Mouse (Mus musculus) MEL (cell line): ENCODE measurements at regions not wholly inside any gene's neighbourhood (a gene's known extent, or its start where the extent isn't known, plus 50 kb on each side); places are given as distances from the start of the nearest gene placed in this dataset.

ENCODE experiments used
- DNase-seq: peaks from one replicate; pipeline ENCODE4 v3.0.0; 2011; ENCODE audit warnings: low read depth, low spot score
- H3K27ac ChIP-seq: 2 replicates; pipeline ENCODE4 v1.5.1; 2012; ENCODE audit warnings: low read depth, mild to moderate bottlenecking, control low read depth, low read length, moderate library complexity; ENCODE audit not compliant: control insufficient read depth
- H3K27me3 ChIP-seq, 2 experiments: fragments of 150-350 bp in 1 of 2; sonication (generic) in 1 of 2; 2 replicates each; pipeline ENCODE4 v1.6.1; 2012; ENCODE audit warnings: low read length in 2 of 2, mild to moderate bottlenecking in 2 of 2, improper control_type of control experiment in 1 of 2, moderate library complexity in 1 of 2; ENCODE audit not compliant: insufficient read depth in 2 of 2, control insufficient read depth in 1 of 2
- H3K36me3 ChIP-seq, 2 experiments: 2 replicates each; pipeline ENCODE4 v1.6.1; 2012 to 2014; ENCODE audit warnings: low read length in 2 of 2, improper control_type of control experiment in 1 of 2, inconsistent platforms in 1 of 2, mild to moderate bottlenecking in 1 of 2; ENCODE audit not compliant: insufficient read depth in 2 of 2, control insufficient read depth in 1 of 2
- H3K4me1 ChIP-seq, 2 experiments: fragments of 150-350 bp in 1 of 2; sonication (generic) in 1 of 2; 2 replicates each; pipeline ENCODE4 v1.6.1; 2012; ENCODE audit warnings: low read length in 2 of 2, improper control_type of control experiment in 1 of 2, mild to moderate bottlenecking in 1 of 2; ENCODE audit not compliant: insufficient read depth in 2 of 2, control insufficient read depth in 1 of 2
- H3K4me3 ChIP-seq, 2 experiments: fragments of 150-350 bp in 1 of 2; sonication (generic) in 1 of 2; 2 replicates each; pipeline ENCODE4 v1.5.1; 2012; ENCODE audit warnings: low read depth in 2 of 2, low read length in 2 of 2, mild to moderate bottlenecking in 2 of 2, moderate library complexity in 2 of 2, control low read depth in 1 of 2, improper control_type of control experiment in 1 of 2; ENCODE audit not compliant: control insufficient read depth in 1 of 2, insufficient read depth in 1 of 2
- H3K79me2 ChIP-seq: 2 replicates; pipeline ENCODE4 v1.6.1; 2012; ENCODE audit warnings: mild to moderate bottlenecking, low read length, moderate library complexity; ENCODE audit not compliant: control insufficient read depth, poor library complexity, insufficient read depth
- H3K9ac ChIP-seq: 2 replicates; pipeline ENCODE4 v1.6.1; 2012; ENCODE audit warnings: low read depth, mild to moderate bottlenecking, control low read depth, low read length, moderate library complexity; ENCODE audit not compliant: control insufficient read depth, poor library complexity, severe bottlenecking
- H3K9me3 ChIP-seq: fragments of 150-350 bp; sonication (generic); replicated peaks from 2 replicates; pipeline ENCODE4 v1.6.1; 2012; ENCODE audit warnings: mild to moderate bottlenecking, low read length, improper control_type of control experiment, moderate library complexity; ENCODE audit not compliant: insufficient read depth
- BHLHE40 ChIP-seq: IDR thresholded peaks from 2 replicates; pipeline ENCODE4 v1.6.1; 2012; ENCODE audit warnings: low read depth, mild to moderate bottlenecking, inconsistent platforms, low read length, improper control_type of control experiment, borderline replicate concordance
- CTCF ChIP-seq, 3 experiments: IDR thresholded peaks in 2 of 3; conservative IDR thresholded peaks in 1 of 3; 2 replicates each; pipeline ENCODE4 v1.5.1; 2011 to 2012; ENCODE audit warnings: low read length in 3 of 3, low read depth in 2 of 3, mild to moderate bottlenecking in 2 of 3, improper control_type of control experiment in 1 of 3, inconsistent platforms in 1 of 3, mixed read lengths in 1 of 3, moderate library complexity in 1 of 3; ENCODE audit not compliant: control insufficient read depth in 1 of 3, insufficient read depth in 1 of 3, poor library complexity in 1 of 3, severe bottlenecking in 1 of 3
- E2F4 ChIP-seq: IDR thresholded peaks from 2 replicates; pipeline ENCODE4 v1.6.1; 2011; ENCODE audit warnings: low read depth, low read length, improper control_type of control experiment, borderline replicate concordance
- ELF1 ChIP-seq: IDR thresholded peaks from 2 replicates; pipeline ENCODE4 v1.6.1; 2014; ENCODE audit warnings: low read depth, mild to moderate bottlenecking, inconsistent platforms, low read length, improper control_type of control experiment, moderate library complexity
- EP300 ChIP-seq, 2 experiments: IDR thresholded peaks; 2 replicates each; pipeline ENCODE4 v1.6.1; 2011; ENCODE audit warnings: improper control_type of control experiment in 2 of 2, low read length in 2 of 2, low read depth in 1 of 2, mild to moderate bottlenecking in 1 of 2
- GABPA ChIP-seq: IDR thresholded peaks from 2 replicates; pipeline ENCODE4 v1.6.1; 2012; ENCODE audit warnings: low read depth, mild to moderate bottlenecking, inconsistent platforms, low read length, improper control_type of control experiment, moderate library complexity
- GATA1 ChIP-seq: IDR thresholded peaks from 2 replicates; pipeline ENCODE4 v1.6.1; 2011; ENCODE audit warnings: low read depth, low read length, improper control_type of control experiment
- HCFC1 ChIP-seq: IDR thresholded peaks from 2 replicates; pipeline ENCODE4 v1.6.1; 2012; ENCODE audit warnings: low read depth, mild to moderate bottlenecking, inconsistent platforms, low read length, improper control_type of control experiment, moderate library complexity
- JUND ChIP-seq: IDR thresholded peaks from 2 replicates; pipeline ENCODE4 v1.6.1; 2011; ENCODE audit warnings: low read depth, mild to moderate bottlenecking, improper control_type of control experiment, low read length
- MAFK ChIP-seq: IDR thresholded peaks from 2 replicates; pipeline ENCODE4 v1.6.1; 2011; ENCODE audit warnings: low read depth, mild to moderate bottlenecking, low read length, improper control_type of control experiment, borderline replicate concordance
- MAX ChIP-seq: IDR thresholded peaks from 2 replicates; pipeline ENCODE4 v1.6.1; 2011; ENCODE audit warnings: low read length, improper control_type of control experiment
- MEF2A ChIP-seq: IDR thresholded peaks from 2 replicates; pipeline ENCODE4 v1.6.1; 2014; ENCODE audit warnings: low read depth, mild to moderate bottlenecking, inconsistent platforms, low read length, improper control_type of control experiment; ENCODE audit not compliant: poor library complexity, insufficient replicate concordance, severe bottlenecking; ENCODE audit errors: extremely low read depth
- MYB ChIP-seq: IDR thresholded peaks from 2 replicates; pipeline ENCODE4 v1.6.1; 2011; ENCODE audit warnings: mild to moderate bottlenecking, low read depth, low read length, improper control_type of control experiment
- MYC ChIP-seq: IDR thresholded peaks from 2 replicates; pipeline ENCODE4 v1.6.1; 2011; ENCODE audit warnings: low read depth, mild to moderate bottlenecking, low read length, improper control_type of control experiment, moderate library complexity
- NELFE ChIP-seq: IDR thresholded peaks from 2 replicates; pipeline ENCODE4 v1.6.1; 2011; ENCODE audit warnings: low read depth, low read length, improper control_type of control experiment
- NRF1 ChIP-seq: IDR thresholded peaks from 2 replicates; pipeline ENCODE4 v1.6.1; 2014; ENCODE audit warnings: low read depth, mild to moderate bottlenecking, inconsistent platforms, low read length, improper control_type of control experiment, moderate library complexity; ENCODE audit not compliant: poor library complexity, insufficient read depth, severe bottlenecking
- POLR2A ChIP-seq, 2 experiments: IDR thresholded peaks; 2 replicates each; pipeline ENCODE4 v1.6.1; 2011 to 2012; ENCODE audit warnings: low read length in 2 of 2, mild to moderate bottlenecking in 2 of 2, control low read depth in 1 of 2, improper control_type of control experiment in 1 of 2, low read depth in 1 of 2, moderate library complexity in 1 of 2; ENCODE audit not compliant: control insufficient read depth in 1 of 2, insufficient read depth in 1 of 2, poor library complexity in 1 of 2
- POLR2AphosphoS5 ChIP-seq: IDR thresholded peaks from 2 replicates; pipeline ENCODE4 v1.6.1; 2012; ENCODE audit warnings: low read depth, borderline replicate concordance, mild to moderate bottlenecking, inconsistent platforms, low read length, moderate library complexity, mixed read lengths
- SIN3A ChIP-seq: IDR thresholded peaks from 2 replicates; pipeline ENCODE4 v1.6.1; 2012; ENCODE audit warnings: low read length, improper control_type of control experiment, inconsistent platforms
- SMC3 ChIP-seq: IDR thresholded peaks from 2 replicates; pipeline ENCODE4 v1.6.1; 2011; ENCODE audit warnings: low read depth, low read length, improper control_type of control experiment
- TBP ChIP-seq: IDR thresholded peaks from 2 replicates; pipeline ENCODE4 v1.8.0; 2011; ENCODE audit warnings: low read depth, low read length, improper control_type of control experiment
- USF1 ChIP-seq: IDR thresholded peaks from 2 replicates; pipeline ENCODE4 v1.6.1; 2014; ENCODE audit warnings: low read depth, mild to moderate bottlenecking, inconsistent platforms, low read length, improper control_type of control experiment, moderate library complexity
- ZC3H11A ChIP-seq: IDR thresholded peaks from 2 replicates; pipeline ENCODE4 v1.6.1; 2012; ENCODE audit warnings: low read depth, mild to moderate bottlenecking, inconsistent platforms, low read length, improper control_type of control experiment
- ZKSCAN1 ChIP-seq: IDR thresholded peaks from 2 replicates; pipeline ENCODE4 v1.6.1; 2012; ENCODE audit warnings: low read depth, mild to moderate bottlenecking, inconsistent platforms, low read length, improper control_type of control experiment, moderate library complexity
- ZMIZ1 ChIP-seq: IDR thresholded peaks from 2 replicates; pipeline ENCODE4 v1.6.1; 2012; ENCODE audit warnings: low read depth, mild to moderate bottlenecking, inconsistent platforms, low read length, improper control_type of control experiment, moderate library complexity
- ZNF384 ChIP-seq: IDR thresholded peaks from 2 replicates; pipeline ENCODE4 v1.6.1; 2012; ENCODE audit warnings: low read depth, mild to moderate bottlenecking, inconsistent platforms, low read length, improper control_type of control experiment

DNA sequence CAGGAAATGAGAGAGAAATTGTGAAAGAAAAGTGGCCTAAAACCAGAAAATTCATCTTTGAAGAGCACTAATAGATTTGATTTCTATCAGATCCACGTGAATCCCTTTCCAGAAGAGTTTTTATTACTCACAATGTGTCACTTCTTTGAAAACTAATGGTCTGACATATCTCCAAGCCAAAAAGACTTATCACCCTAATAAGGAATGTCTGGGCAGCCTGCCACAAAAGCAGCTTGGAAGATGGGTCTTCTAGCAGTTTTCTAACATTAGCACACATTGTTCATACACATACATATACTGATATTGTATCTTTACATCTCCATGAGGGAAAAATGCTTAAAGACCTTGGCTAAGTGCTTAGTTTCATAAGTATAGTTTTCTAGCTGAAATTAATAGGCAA, 337.8 kb upstream of the Cd180 start:
- H3K9me3 ChIP-seq, result no peaks in the 10 kb centered on the region
- H3K79me2 ChIP-seq, result no peaks in the 10 kb centered on the region
- no peak overlapping the region for H3K9ac ChIP-seq
- no peaks in the 10 kb centered on the region for H3K27me3 ChIP-seq
- no peak for DNase-seq
- H3K4me1 ChIP-seq, result no peaks in the 10 kb centered on the region
- TF ChIP-seq ZMIZ1, result no peak
- TF ChIP-seq BHLHE40, result no peak
- TF ChIP-seq JUND, result no peak
- no peak for TF ChIP-seq ZC3H11A
- TF ChIP-seq SMC3, result no peak
- TF ChIP-seq USF1, result no peak
- no peak for TF ChIP-seq SIN3A
- no peak for TF ChIP-seq CTCF (IDR thresholded peaks at IDR 0.05 in 2 of 3, conservative IDR thresholded peaks at IDR 0.05 in 1 of 3; ENCODE audit: control insufficient read depth in 1 of 3, insufficient read depth in 1 of 3, low read depth in 2 of 3, low read length in 3 of 3, poor library complexity in 1 of 3, severe bottlenecking in 1 of 3)
- no peak for TF ChIP-seq ZKSCAN1
- no peak for TF ChIP-seq ZNF384
- no peak for TF ChIP-seq MAFK
- no peak for TF ChIP-seq MAX
- no peaks in the 10 kb centered on the region for H3K36me3 ChIP-seq
- no peak overlapping the region for H3K4me3 ChIP-seq
- no peak overlapping the region for H3K27ac ChIP-seq

DNA sequence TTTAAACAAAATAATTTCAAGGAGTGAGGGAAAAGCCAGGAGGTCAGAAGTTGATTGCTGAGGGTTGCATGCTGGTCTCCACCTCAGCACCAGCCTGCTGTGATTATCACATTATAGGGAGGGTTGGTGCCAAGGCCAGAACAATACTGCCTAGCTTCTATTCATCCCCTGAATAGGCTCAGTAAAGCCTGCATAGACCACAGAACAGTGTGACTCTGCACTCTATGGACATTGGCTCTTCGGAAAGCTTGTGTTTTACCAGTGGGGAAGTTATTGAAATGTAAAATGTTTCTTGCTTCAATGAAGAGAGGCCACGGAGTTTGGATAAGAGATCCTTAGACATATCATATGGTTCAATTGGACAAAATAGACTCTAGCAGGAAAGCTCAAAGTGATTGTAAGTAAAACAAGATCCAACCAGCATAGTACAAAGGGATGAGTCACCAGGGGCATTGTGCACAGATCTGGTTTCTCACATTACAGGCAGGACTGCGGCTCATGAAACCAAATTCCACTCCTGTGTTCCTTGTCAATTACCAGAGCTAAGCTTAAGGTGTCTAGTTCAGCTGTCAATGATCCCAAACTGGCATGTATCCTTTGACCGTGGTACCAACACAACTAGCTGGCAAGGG, 320.8 kb upstream of the Cd180 start:
- no peak for DNase-seq
- TF ChIP-seq GABPA (no peak), EP300 (IDR thresholded peaks at IDR 0.05; ENCODE audit: low read depth in 1 of 2, low read length in 2 of 2) (no peak), USF1 (no peak), E2F4 (no peak), TBP (no peak), MYB (no peak), BHLHE40 (no peak), ZKSCAN1 (no peak), HCFC1 (no peak), POLR2A (IDR thresholded peaks at IDR 0.05; ENCODE audit: control insufficient read depth in 1 of 2, insufficient read depth in 1 of 2, low read depth in 1 of 2, low read length in 2 of 2, poor library complexity in 1 of 2) (no peak), MEF2A (no peak), GATA1 (no peak), POLR2AphosphoS5 (no peak), ZC3H11A (no peak), ELF1 (no peak), NRF1 (no peak), MAX (no peak), NELFE (no peak), MYC (no peak)
- no peaks in the 10 kb centered on the region for H3K4me1 ChIP-seq
- H3K27me3 ChIP-seq, result no peaks in the 10 kb centered on the region
- no peak overlapping the region for H3K4me3 ChIP-seq
- H3K9ac ChIP-seq, result no peak overlapping the region
- no peak overlapping the region for H3K27ac ChIP-seq
- H3K36me3 ChIP-seq, result no peaks in the 10 kb centered on the region
- H3K79me2 ChIP-seq, result no peaks in the 10 kb centered on the region
- no peaks in the 10 kb centered on the region for H3K9me3 ChIP-seq
